Mouse (Mus musculus) brain, adult 2 months (tissue): ENCODE results near the gene Dda1.

Experiments
- DNase-seq: peaks from one replicate; pipeline ENCODE4 v3.0.0; 2011; ENCODE audit warnings: low read depth, low spot score

Dda1 gene

DNA sequence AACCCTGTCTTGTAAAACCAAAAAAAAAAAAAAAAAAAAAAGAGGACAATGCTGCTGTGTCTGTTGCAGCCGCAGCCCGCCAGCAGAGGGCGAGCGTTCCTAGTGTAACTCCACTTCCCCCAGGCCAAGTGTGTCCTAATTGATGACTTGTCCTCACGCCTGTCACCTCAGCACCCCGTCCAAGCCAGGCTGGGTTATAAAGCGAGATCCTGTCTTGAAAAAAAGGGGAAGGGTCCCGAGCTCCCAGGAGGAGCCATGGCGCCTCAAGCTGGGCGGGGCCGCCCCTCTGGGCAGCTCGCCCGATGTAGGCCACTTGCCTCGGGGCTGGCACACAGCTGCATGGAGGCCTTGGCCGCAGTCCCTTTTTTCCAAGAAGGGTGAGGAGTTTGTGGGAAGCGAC, 26.0 kb downstream of the Dda1 start:
- peak; percentile 91 for DNase-seq

DNA sequence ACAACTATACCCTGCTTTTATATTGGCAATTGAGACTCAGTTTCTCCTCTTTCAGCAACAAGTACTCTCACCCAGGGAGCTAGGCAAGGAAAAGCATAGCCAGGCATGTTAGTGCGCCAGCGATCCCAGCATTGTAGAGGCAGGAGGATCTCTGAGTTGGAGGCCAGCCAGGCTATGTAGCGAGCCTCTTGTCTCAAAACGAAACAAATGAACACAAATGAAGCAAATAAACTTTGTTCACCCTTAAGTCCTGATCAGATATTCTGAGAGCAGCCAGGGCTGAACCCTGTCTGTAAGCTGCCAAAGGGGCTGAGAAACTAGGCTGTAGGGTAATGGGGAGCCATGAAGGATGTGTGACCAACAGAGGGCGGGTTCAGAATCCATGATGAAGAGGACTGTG, 26.8 kb downstream of the Dda1 start:
- no peak for DNase-seq

DNA sequence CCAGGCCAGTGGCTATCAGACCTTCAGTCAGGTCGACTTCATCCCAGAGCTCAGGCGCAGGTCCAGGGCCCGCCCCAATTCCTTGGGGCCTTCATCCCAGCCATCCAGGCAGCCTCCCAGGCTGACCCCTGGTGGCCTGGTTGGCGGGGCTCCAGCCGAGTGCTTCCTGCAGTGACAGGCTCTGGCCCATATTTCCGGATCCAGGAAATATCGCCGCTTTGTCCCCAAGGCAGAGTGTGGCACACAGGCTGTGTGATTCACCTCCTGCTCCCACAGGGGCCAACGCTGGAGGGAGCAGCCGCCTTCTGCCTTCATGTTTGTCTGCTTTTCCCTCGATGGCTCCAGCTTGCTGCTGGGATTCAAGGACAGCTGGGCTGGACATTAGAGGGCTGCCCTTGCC, 27.5 kb downstream of the Dda1 start:
- DNase-seq = peak; percentile 70

DNA sequence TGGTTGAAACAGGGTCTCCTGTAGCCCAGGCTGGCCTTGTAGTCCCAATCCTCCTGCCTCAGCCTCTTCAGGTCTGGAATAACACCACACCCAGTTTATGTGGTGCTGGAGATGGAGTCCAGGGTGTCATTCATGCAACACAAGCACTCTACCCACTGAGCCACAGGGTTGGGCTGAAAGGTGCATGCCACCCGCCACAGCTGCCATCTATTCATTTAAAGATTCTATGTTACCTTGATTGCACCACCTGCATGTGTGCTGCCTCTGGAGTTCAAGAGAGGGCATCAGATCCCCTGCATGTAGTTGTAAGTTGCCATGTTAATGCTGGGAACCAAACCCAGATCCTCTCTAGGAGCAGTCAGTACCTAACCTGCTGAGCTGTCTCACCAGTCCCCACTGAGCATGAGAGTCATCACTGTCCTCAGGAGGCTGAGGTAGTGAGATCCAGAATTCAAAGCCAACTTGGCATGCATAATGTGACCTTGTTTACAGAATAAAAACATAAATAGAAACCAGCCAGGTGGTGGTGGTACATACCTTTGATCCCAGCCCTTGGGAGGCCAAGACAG, 28.2 kb downstream of the Dda1 start:
- peak; percentile 74 for DNase-seq

DNA sequence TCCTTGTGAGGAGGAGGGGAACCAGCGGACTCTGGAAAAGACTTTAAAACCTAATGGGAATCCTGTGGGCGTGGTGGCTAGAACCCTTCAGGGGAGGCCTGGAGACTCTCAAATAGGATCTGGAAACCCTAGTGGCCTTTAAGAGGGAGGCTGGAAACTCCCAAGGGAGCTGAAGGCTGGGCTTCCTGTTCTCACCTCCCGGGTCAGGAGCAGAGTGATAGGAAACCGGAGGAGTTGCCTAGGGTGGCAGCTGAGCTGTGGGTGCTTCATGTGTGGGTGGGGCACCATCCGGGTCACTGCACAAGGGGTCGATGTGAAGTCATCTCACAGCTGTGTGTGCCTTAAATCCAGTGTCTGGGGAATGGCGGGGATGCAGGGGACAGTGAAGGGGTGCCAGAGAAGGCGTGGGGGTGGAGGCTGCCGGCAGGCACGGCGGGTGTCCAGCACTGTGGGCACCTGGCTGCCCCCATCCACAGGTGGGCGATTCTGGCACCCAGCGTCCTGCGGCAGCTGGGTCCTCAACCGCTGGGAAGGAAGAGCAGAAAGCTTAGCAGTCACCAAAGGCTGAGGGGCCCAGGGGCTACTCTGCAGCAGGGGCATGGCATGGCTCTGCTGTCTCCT, 29.0 kb downstream of the Dda1 start:
- no peak for DNase-seq

DNA sequence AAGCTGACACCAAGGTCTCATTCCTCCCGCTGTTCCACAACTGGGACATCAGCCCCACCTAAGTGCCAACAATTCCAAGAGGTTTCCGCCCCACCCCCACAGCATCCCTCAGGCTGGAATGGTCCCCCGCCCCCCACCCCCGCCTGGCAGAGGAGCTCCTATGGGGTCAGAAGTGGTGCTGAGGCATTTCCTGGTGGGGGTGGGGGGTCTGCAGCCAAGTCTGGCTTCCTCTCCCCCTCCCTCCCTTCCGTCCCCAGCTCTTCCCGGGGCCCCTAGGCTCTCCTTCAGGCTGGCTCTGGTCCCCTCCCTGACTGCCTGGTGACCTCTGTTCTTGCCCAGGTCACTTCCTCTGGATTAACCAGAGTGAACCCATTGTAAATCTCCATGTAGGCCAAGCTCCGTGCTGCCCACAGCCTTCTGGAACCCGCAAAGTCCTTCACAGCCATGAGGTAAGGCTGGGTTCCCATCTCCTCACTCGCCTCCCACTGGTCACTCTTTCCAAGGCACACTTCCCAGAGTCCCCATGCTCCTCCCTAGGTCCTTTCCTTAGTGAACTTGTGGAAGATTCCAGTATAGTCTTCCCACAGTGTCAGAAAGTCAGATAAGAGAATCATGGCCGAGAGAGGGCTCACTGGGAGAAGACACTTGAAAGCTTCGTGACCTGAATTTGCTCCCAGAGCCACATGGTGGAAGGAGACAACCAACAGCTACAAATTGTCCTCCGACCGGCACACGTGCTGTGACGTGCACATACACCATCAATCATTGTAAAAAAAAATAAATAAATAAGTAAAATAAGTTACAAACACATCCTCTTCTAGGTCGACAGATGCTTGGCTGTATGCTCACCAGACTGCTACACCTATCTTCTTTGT, 30.1 kb downstream of the Dda1 start:
- DNase-seq = no peak

DNA sequence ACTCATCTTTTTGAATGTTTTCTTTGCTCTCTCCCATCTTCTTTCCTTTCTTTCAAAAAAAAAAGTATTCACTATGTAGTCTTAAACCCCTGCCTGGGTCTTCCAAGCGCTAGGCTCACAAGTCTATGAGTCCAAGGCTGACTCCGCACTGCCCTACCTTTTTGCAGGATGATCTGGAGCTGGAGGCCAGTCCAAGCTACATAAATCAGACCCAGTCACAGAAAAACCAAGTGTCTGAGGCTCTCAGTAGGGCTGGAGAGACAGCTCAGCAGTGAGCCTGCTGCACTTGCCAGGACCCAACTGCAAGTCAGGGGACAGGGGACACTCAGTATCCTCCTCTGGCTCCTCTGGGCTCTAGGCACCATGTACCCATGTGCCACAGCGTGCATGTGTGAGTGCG, 35.4 kb downstream of the Dda1 start:
- no peak for DNase-seq

DNA sequence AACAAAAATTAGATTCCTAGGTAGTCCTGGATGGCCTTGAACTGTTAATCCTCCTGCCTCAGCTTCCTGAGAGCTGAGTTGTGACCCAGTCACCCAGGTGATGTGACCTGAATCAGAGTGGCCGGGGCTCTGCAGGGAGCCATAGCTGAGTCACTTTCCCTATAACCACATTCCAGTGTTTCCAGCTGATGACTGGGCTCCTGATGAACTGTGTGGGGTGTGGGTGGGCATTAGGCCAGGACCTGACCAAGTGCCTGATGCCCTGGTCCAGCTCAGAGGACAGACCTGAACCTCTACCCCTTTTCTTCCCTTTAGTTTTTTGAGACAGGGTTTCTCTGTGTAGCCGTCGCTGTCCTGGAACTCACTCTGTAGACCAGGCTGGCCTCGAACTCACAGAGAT, 36.3 kb downstream of the Dda1 start:
- DNase-seq = no peak

DNA sequence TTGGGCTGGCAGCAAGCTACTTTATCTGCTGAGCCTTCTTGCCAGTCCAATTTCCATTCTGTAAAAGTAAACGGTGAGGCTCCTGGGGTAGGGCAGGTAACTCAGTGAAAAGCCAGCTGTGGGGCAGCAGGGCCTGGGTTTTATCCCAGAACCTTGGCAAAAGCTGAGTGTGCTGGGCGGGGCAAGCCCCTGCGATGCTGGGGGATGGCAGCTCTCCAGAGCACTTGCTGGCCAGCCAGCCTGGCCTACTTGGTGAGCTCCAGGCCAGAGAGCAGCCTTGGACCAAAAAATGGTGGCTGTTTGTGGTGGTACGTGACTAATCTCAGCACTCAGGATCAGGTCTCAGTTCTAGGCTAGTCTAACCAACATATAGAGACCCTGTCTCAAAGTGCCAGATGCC, 37.0 kb downstream of the Dda1 start:
- DNase-seq = peak; percentile 69

DNA sequence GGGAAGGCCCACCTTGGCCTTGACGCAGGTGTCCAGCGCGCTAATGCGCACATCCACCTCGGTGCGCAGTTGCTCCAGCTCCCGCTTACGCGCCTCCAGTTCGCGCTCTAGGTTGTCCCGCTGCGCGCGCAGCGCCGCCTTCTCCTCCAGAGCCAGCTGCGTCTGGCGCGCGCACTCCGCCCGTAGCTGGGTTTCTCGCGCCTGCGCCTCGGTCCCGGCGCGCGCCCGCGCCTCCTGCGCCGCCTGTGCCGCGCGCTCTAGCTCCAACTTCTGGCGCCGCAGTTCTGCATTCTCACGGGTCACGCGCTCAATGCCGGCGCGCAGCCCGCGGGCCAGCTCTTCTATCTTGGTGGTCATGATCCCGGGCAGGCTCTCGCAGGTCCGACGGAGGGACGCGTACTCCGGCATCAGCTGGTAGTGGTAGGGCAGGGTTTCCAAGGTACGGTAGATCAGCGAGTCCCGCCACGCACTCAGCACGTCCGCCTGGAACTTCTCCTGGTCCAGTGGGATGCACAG, 38.6 kb downstream of the Dda1 start:
- DNase-seq = peak; percentile 96

DNA sequence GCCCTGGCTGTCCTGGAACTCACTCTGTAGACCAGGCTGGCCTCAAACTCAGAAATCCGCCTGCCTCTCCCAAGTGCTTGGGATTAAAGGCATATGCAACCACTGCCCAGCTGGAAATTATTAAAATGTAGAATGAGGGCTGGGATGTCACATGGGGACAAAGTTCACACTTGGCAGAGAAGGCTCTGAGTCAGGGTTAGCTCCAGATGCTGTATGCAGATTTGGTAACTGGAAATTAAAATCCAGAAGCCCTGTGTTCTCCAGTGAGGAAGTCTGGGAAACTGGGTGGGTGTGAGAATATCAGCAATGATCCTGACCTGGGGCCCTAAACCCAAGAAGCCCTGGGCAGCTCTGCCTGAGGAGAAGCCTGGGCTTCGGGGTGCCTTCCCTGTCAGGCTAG, 40.3 kb downstream of the Dda1 start:
- no peak for DNase-seq

DNA sequence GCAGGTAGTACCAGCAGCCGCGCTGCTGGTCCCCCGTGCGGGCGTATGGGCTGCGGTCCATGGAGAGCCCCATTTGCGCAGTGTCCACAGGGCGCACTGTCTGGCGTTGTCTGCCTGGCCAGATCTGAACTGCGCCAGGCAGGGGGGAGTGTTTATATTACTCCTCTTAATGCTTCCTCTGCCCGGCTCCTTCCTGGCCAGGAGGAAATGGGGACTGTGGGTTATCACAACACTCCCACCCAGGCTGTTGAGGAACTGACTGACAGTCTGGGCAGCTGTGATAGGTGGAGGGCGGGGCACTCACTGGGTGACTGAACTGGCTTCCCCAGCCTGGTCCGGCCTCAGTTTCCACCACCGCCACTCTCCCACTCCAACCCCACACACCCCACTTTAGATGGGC, 42.6 kb downstream of the Dda1 start, which contains the start of gene Plvap:
Plvap (minus strand) TSS at position 109 of the 400 bp plus-strand sequence.
- no peak for DNase-seq

DNA sequence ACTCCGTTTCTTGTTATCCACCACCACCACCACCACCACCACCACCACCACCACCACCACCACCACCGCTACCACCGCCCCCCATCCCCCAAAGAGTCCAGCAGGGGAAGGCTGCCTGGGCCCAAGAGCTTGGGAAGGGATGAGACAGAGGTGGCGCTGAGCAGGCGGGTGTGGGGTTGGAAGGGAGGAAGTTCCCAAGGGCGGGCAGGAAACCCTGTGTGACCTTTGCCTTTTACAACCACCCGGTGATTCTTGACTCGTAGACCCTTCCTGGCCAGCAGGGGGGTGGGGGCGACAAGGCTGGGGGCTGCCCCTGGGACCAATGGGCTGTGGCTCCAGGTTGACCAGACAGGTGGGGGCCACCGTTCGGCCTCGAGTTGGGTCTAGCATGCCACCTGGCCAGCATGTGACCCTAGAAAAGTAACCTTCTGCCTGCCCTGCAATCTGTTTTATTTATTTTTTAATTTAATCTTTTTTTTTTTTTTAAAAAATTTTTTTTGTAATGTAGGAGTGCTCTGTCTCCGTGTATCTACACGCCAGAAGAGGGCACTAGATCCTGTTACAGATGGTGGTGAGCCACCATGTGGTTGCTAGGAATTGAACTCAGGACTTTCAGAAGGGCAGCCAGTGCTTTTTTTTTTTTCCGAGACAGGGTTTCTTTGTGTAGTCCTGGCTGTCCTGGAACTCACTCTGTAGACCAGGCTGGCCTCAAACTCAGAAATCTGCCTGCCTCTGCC, 44.2 kb downstream of the Dda1 start:
- DNase-seq = no peak

DNA sequence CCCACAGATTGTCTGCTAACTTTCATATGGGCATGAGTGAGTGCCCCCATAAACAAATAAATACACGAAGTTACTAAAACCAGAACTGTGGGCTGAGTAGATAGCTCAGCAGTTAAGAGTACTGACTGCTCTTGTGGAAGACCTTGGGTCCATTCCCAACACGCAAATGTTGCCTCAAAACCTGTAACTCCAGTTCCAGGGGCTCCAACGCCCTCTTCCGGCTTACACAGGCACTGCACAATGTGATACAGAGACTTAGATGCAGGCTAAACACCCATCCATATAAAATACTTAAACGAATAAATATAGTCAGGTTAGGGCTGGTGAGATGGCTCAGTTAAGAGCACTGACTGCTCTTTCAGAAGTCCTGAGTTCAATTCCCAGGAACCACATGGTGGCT, 46.0 kb downstream of the Dda1 start:
- DNase-seq = no peak

DNA sequence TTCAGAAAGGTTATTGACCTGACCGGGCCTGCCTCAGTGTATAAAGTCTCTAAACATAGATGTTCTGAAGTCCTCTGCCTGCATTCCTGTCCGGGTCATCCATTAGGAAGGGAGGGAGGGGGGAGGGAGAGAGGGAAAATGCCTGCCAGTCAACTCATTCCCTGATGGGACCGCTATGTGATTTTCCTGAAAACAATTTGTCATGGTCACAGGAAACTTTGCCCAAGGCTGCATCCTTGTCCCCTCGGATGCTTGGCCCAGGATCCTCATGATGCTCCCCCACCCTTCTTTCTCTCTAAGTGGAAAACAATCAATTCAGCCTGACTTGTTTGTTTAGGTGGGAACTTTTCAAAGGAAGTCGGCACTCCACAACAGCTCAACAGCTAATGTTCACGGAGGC, 47.8 kb downstream of the Dda1 start:
- DNase-seq = no peak

DNA sequence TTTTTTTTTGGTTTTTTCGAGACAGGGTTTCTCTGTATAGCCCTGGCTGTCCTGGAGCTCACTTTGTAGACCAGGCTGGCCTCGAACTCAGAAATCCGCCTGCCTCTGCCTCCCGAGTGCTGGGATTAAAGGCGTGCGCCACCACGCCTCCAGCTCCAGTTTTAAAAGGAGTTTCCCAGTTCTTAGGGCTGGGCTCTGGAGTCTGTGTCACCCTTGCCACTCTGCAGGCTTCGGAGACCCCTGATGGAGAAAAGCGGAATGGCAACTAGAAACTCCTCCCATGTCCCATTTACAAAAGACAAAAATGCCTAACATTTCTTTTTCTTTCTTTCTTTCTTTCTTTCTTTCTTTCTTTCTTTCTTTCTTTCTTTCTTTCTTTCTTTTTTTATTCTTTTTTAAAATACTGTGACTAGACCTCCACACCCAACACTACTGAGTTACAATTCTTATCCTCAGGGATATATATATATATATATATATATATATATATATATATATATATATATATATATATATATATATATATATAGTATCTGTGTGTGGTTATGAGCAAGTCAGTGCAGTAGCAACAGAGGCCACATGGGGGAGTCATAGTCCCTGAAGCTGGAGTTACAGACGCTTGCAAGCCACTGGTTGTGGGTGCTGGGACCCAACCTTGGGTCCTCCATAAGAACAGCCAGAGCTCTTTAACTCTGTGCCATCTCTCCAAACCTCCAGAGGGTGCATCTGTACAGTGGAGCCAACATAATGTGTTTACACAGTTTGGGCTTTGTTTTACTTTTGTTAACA, 50.2 kb downstream of the Dda1 start:
- peak; percentile 83 for DNase-seq

DNA sequence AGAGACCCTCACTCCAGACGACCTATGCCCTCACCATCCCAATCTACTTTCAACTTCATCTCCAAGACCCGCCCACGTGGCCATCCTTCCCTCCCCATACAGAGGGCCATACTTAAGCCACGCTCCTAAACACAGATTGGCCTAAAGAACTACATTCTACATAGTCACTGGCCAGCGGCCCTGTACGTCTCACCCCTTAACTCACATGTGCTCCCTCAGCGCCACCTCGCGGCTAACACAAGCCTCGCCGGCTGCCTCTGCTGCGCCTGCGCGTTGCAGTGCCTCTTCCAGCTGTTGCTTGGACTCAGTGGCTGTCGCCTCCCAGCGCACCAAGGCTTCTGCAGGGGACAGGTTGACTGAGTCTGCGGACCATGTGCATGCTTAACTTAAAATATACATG, 52.6 kb downstream of the Dda1 start:
- DNase-seq = peak; percentile 96

DNA sequence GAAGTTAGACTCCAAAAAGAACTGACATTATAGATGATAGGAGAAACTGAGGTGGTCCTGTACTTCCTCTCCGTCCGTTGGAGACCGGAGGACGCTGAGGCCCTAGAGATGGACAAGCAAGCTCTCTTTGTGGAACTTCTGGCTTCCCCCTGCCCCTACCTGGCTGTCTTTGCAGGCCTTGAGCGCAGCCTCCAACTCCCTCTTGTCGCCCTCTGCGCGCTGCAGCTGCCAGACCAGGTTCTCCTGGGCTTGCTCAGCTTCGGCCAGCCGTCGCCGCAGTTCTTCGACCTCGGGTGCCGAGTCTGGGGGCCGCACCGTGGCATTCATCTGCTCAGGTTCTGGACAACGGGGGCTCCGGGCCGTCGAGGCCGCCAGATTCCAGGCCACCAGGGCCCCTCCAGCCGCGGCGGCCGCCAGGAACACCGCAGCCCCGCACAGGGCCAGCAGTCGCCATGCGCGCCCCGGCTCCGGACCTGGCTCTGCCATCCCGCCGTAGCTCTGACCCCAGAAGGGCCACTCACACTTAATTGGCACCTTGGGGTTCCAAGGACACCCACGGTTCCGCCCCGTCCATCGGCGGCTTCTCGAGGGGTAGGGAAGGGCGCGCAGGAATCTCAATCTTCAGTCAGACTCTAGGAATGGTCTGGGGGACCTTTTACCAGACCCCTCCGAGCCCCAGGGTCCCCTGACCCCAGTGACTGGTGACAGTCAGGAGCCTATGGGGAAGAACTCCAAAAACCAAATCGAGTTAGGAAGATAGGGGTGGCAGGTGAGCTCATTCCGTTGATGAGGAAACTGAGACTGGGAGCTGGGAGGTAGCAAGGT, 56.4 kb downstream of the Dda1 start, which contains the start of gene Ccdc194:
Ccdc194 (minus strand) TSS at position 486 of the 825 bp plus-strand sequence.
- DNase-seq = no peak
